Mouse (Mus musculus): Measurements from ENCODE around the gene Gna11. TPM values are rescaled to one million over a fixed set of nuclear protein-coding genes. Genes with fewer than 3 reads are reported as not detected.

Gene Gna11
- polyA plus RNA-seq, 1 experiment from 2014 or later: 47.0 TPM

- 64% methylated on average over 6 of the region's 6 CpGs for WGBS
- DNase-seq (ENCODE audit: low spot score) (no peak), ATAC-seq (replicated peaks; ENCODE audit: low FRiP score) (no peak)
- Histone ChIP-seq H3K4me2 (no peak overlapping the region), H3K4me1 (replicated peaks; ENCODE audit: control insufficient read depth, insufficient read depth, low read length) (peaks cover 7% of the 10 kb centered on the region; the same call in 1 of the 2 replicates), H3K9ac (ENCODE audit: low read depth, low read length) (no peak overlapping the region), H3K4me3 (ENCODE audit: low read depth, low read length) (no peak overlapping the region), H3K9me3 (ENCODE audit: control insufficient read depth, low read length) (no peaks in the 10 kb centered on the region), H3K36me3 (ENCODE audit: control insufficient read depth, insufficient read depth, low read length) (peaks cover 25% of the 10 kb centered on the region), H3K27me3 (replicated peaks; ENCODE audit: control insufficient read depth, insufficient read depth, low read length) (peaks cover 27% of the 10 kb centered on the region), H3K27ac (ENCODE audit: low read depth, low read length) (no peak overlapping the region)
These were observed 60.4 kb downstream of the Gna11 start for GRCm38 (mm10) chr10:81484441-81485059.

GRCm38 (mm10) chr10:81483983-81484382, 61.0 kb downstream of the Gna11 start:
- no peak overlapping the region for H3K9ac ChIP-seq (ENCODE audit: low read depth, low read length)
- peaks cover 30% of the 10 kb centered on the region for H3K27me3 ChIP-seq (replicated peaks; ENCODE audit: control insufficient read depth, insufficient read depth, low read length)
- H3K36me3 ChIP-seq (ENCODE audit: control insufficient read depth, insufficient read depth, low read length): peaks cover 22% of the 10 kb centered on the region
- H3K4me3 ChIP-seq (ENCODE audit: low read depth, low read length): no peak overlapping the region
- DNase-seq (ENCODE audit: low spot score) (no peak), ATAC-seq (replicated peaks; ENCODE audit: low FRiP score) (no peak)
- H3K4me1 ChIP-seq (replicated peaks; ENCODE audit: control insufficient read depth, insufficient read depth, low read length): peaks cover 7% of the 10 kb centered on the region; the same call in 1 of the 2 replicates
- no peak overlapping the region for H3K27ac ChIP-seq (ENCODE audit: low read depth, low read length)
- no peaks in the 10 kb centered on the region for H3K9me3 ChIP-seq (ENCODE audit: control insufficient read depth, low read length)
- 16% methylated on average over 9 of the region's 9 CpGs for WGBS
- no peak overlapping the region for H3K4me2 ChIP-seq

GRCm38 (mm10) chr10:81482533-81482889, 62.5 kb downstream of the Gna11 start, which contains the start of gene Celf5:
Gene Celf5 (minus strand): TSS chr10:81482709.
- Histone ChIP-seq H3K9ac (ENCODE audit: low read depth, low read length) (peak within 1 kb of the TSS; percentile 43), H3K4me1 (replicated peaks; ENCODE audit: control insufficient read depth, insufficient read depth, low read length) (peaks cover 7% of the 10 kb centered on the region; the same call in 1 of the 2 replicates), H3K36me3 (ENCODE audit: control insufficient read depth, insufficient read depth, low read length) (peaks cover 9% of the 10 kb centered on the region; the same call in 1 of the 2 replicates), H3K27ac (ENCODE audit: low read depth, low read length) (no peak within 1 kb of the TSS), H3K4me3 (ENCODE audit: low read depth, low read length) (peak within 1 kb of the TSS; percentile 44), H3K4me2 (peak within 1 kb of the TSS; percentile 80), H3K27me3 (replicated peaks; ENCODE audit: control insufficient read depth, insufficient read depth, low read length) (peaks cover 41% of the 10 kb centered on the region), H3K9me3 (ENCODE audit: control insufficient read depth, low read length) (no peaks in the 10 kb centered on the region)
- DNase-seq (ENCODE audit: low spot score) (peak; percentile 68), ATAC-seq (replicated peaks; ENCODE audit: low FRiP score) (peak; percentile 53)
- under 1% methylated on average over 36 of the region's 36 CpGs for WGBS

GRCm38 (mm10) chr10:81481605-81482532, 63.1 kb downstream of the Gna11 start:
- Histone ChIP-seq H3K4me2 (peak overlapping the region; percentile 80), H3K4me3 (ENCODE audit: low read depth, low read length) (peak overlapping the region; percentile 44), H3K4me1 (replicated peaks; ENCODE audit: control insufficient read depth, insufficient read depth, low read length) (peaks cover 7% of the 10 kb centered on the region; the same call in 1 of the 2 replicates), H3K9ac (ENCODE audit: low read depth, low read length) (peak overlapping the region; percentile 43), H3K27ac (ENCODE audit: low read depth, low read length) (no peak overlapping the region), H3K36me3 (ENCODE audit: control insufficient read depth, insufficient read depth, low read length) (0 out of 2 replicates have a peak, but pooled peaks cover 4% of the 10 kb centered on the region), H3K27me3 (replicated peaks; ENCODE audit: control insufficient read depth, insufficient read depth, low read length) (peaks cover 47% of the 10 kb centered on the region), H3K9me3 (ENCODE audit: control insufficient read depth, low read length) (no peaks in the 10 kb centered on the region)
- ATAC-seq (replicated peaks; ENCODE audit: low FRiP score) (no peak), DNase-seq (ENCODE audit: low spot score) (no peak)
- WGBS: 4% methylated on average over 35 of the region's 35 CpGs

Small RNAs within 50 kb of the gene (microRNA-seq; reads per million reads assigned to microRNA genes)
- not detected for gene Gm25595 (ENCODE audit: borderline number of aligned reads)

Other genes with a start within 250 kb of the Gna11 start
- gene Cactin, start 224.1 kb downstream of the Gna11 start, polyA plus RNA-seq (2014; fragmentation: Nextera tagmentation; extraction: Ambion mirVana): 49.9 and 51.9 TPM in 2 replicates
- 7.8 and 7.9 TPM in 2 replicates for gene Tbxa2r, start 216.5 kb downstream of the Gna11 start, polyA plus RNA-seq (2014; fragmentation: Nextera tagmentation; extraction: Ambion mirVana)
- not detected in 2 replicates for gene Gipc3, start 201.9 kb downstream of the Gna11 start, polyA plus RNA-seq (2014; fragmentation: Nextera tagmentation; extraction: Ambion mirVana)
- gene Hmg20b, start 194.7 kb downstream of the Gna11 start, polyA plus RNA-seq (2014; fragmentation: Nextera tagmentation; extraction: Ambion mirVana): 68.6 and 69.2 TPM in 2 replicates
- gene Mfsd12, start 187.7 kb downstream of the Gna11 start, polyA plus RNA-seq (2014; fragmentation: Nextera tagmentation; extraction: Ambion mirVana): 11.2 TPM in 2 replicates
- gene 4930404N11Rik, start 179.4 kb downstream of the Gna11 start, polyA plus RNA-seq (2014; fragmentation: Nextera tagmentation; extraction: Ambion mirVana): 0.64 and 0.68 TPM in 2 replicates
- 74.0 and 75.9 TPM in 2 replicates for gene Fzr1, start 166.7 kb downstream of the Gna11 start, polyA plus RNA-seq (2014; fragmentation: Nextera tagmentation; extraction: Ambion mirVana)
- 97.4 and 99.3 TPM in 2 replicates for gene Dohh, start 160.8 kb downstream of the Gna11 start, polyA plus RNA-seq (2014; fragmentation: Nextera tagmentation; extraction: Ambion mirVana)
- gene Gm48551, start 160.7 kb downstream of the Gna11 start, polyA plus RNA-seq (2014; fragmentation: Nextera tagmentation; extraction: Ambion mirVana): 1.3 and 1.9 TPM in 2 replicates
- 0.62 and 0.67 TPM in 2 replicates for gene Gm48552, start 156.2 kb downstream of the Gna11 start, polyA plus RNA-seq (2014; fragmentation: Nextera tagmentation; extraction: Ambion mirVana)
- 3.8 and 4.5 TPM in 2 replicates for gene Smim24, start 152.1 kb downstream of the Gna11 start, polyA plus RNA-seq (2014; fragmentation: Nextera tagmentation; extraction: Ambion mirVana)
- 15.4 and 21.4 TPM in 2 replicates for gene Nfic, start 89.6 kb downstream of the Gna11 start, polyA plus RNA-seq (2014; fragmentation: Nextera tagmentation; extraction: Ambion mirVana)
- gene Celf5, start 62.5 kb downstream of the Gna11 start, polyA plus RNA-seq (2014; fragmentation: Nextera tagmentation; extraction: Ambion mirVana): 0.12 TPM in 1 of 2 replicates, not detected in the other
- gene Ncln, start 48.8 kb downstream of the Gna11 start, polyA plus RNA-seq (2014; fragmentation: Nextera tagmentation; extraction: Ambion mirVana): 92.2 and 97.9 TPM in 2 replicates
- gene S1pr4, start 45.1 kb downstream of the Gna11 start, polyA plus RNA-seq (2014; fragmentation: Nextera tagmentation; extraction: Ambion mirVana): 4.5 and 4.6 TPM in 2 replicates
- 10.1 and 11.3 TPM in 2 replicates for gene Gna15, start 21.0 kb downstream of the Gna11 start, polyA plus RNA-seq (2014; fragmentation: Nextera tagmentation; extraction: Ambion mirVana)
- 213 and 229 TPM in 2 replicates for gene Aes, start 14.3 kb upstream of the Gna11 start, polyA plus RNA-seq (2014; fragmentation: Nextera tagmentation; extraction: Ambion mirVana)
- 5.1 and 6.9 TPM in 2 replicates for gene Tle2, start 29.4 kb upstream of the Gna11 start, polyA plus RNA-seq (2014; fragmentation: Nextera tagmentation; extraction: Ambion mirVana)
- gene Tle6, start 55.9 kb upstream of the Gna11 start, polyA plus RNA-seq (2014; fragmentation: Nextera tagmentation; extraction: Ambion mirVana): 13.2 and 16.7 TPM in 2 replicates
- 0.81 and 1.1 TPM in 2 replicates for gene BC025920, start 61.1 kb upstream of the Gna11 start, polyA plus RNA-seq (2014; fragmentation: Nextera tagmentation; extraction: Ambion mirVana)
- gene Sirt6, start 82.6 kb upstream of the Gna11 start, polyA plus RNA-seq (2014; fragmentation: Nextera tagmentation; extraction: Ambion mirVana): 22.8 and 22.9 TPM in 2 replicates
- 3.6 and 4.6 TPM in 2 replicates for gene Ankrd24, start 83.3 kb upstream of the Gna11 start, polyA plus RNA-seq (2014; fragmentation: Nextera tagmentation; extraction: Ambion mirVana)
- gene Gm10778, start 103.9 kb upstream of the Gna11 start, polyA plus RNA-seq (2014; fragmentation: Nextera tagmentation; extraction: Ambion mirVana): 3.3 and 3.9 TPM in 2 replicates
- gene Zfp433, start 159.6 kb upstream of the Gna11 start, polyA plus RNA-seq (2014; fragmentation: Nextera tagmentation; extraction: Ambion mirVana): 10.5 and 10.9 TPM in 2 replicates
- 4.5 and 5.0 TPM in 2 replicates for gene Gm3055, start 226.0 kb upstream of the Gna11 start, polyA plus RNA-seq (2014; fragmentation: Nextera tagmentation; extraction: Ambion mirVana)